Mouse (Mus musculus): ENCODE measurements around the gene Arid1b.

GRCm38 (mm10) chr17:4946421-4946974 is 47.6 kb upstream of the Arid1b start:
- TF ChIP-seq GATA1 (IDR thresholded peaks at IDR 0.05; ENCODE audit: low read length) (no peak), TAL1 (IDR thresholded peaks at IDR 0.05; ENCODE audit: low read length) (no peak)
